In genomic region chr6:88523043-88523442, GRCm38 (mm10) we compare ENCODE assay signal across 1 mouse cellular context.
TF ChIP-seq lines count a peak whose summit lies in the region.

No protein-coding gene starts in this region.

TF ChIP-seq in CH12.LX, 34 proteins besides CTCF, POLR2A, EP300 and RAD21:
- no peak for TF ChIP-seq MEF2A (IDR thresholded peaks at IDR 0.05; ENCODE audit: borderline replicate concordance, low read depth, low read length)
- no peak for TF ChIP-seq USF1 (IDR thresholded peaks at IDR 0.05; ENCODE audit: low read depth, low read length)
- no peak for TF ChIP-seq ZC3H11A (IDR thresholded peaks at IDR 0.05; ENCODE audit: low read depth, low read length)
- peak; percentile 73 for TF ChIP-seq TBP (conservative IDR thresholded peaks at IDR 0.05; ENCODE audit: low read depth, low read length)
